Comparison of ENCODE assay signal across 14 mouse cellular contexts in genomic region chr10:76844901-76845300, GRCm38 (mm10).
"Had no signal": no experiment of that assay in that cellular context is flagged by ENCODE, and none has a peak within 500 bp of the region (broad histone marks: within the 10 kb centered on the region; RNA-seq: fewer than 3 reads in every experiment).

No protein-coding gene starts in this region.

- H3K36me3 ChIP-seq: kidney, embryonic 15.5 days; limb, embryonic 12.5 days; liver, embryonic 13.5 days; lung, embryonic 15.5 days had no signal

- H3K27ac ChIP-seq: kidney, embryonic 15.5 days; layer of hippocampus, adult 2 months; limb, embryonic 12.5 days; liver, embryonic 13.5 days; lung, embryonic 15.5 days; macrophage; stomach, postnatal 0 days had no signal

- DNase-seq: liver; liver, embryonic 13.5 days; liver, postnatal 0 days; lung, postnatal 14 days; right cerebral cortex, adult 18-20 months had no signal

- H3K27me3 ChIP-seq: kidney, embryonic 15.5 days; limb, embryonic 12.5 days; liver, embryonic 13.5 days; lung, embryonic 15.5 days had no signal

- H3K4me3 ChIP-seq: kidney, embryonic 15.5 days; layer of hippocampus, adult 2 months; limb, embryonic 12.5 days; liver, embryonic 13.5 days; lung, embryonic 15.5 days; megakaryocyte, embryonic 14.5 days had no signal

- H3K4me1 ChIP-seq: limb, embryonic 12.5 days; liver, embryonic 13.5 days; lung, embryonic 15.5 days; megakaryocyte, embryonic 14.5 days had no signal

- H3K4me2 ChIP-seq: kidney, embryonic 15.5 days; limb, embryonic 12.5 days; liver, embryonic 13.5 days; lung, embryonic 15.5 days; midbrain, embryonic 11.5 days had no signal

- H3K9me3 ChIP-seq: kidney, embryonic 15.5 days; limb, embryonic 12.5 days; liver, embryonic 13.5 days; lung, embryonic 15.5 days; megakaryocyte, embryonic 14.5 days had no signal

- H3K9ac ChIP-seq: kidney, embryonic 15.5 days; limb, embryonic 12.5 days; liver, embryonic 13.5 days; liver, postnatal 0 days; lung, embryonic 15.5 days had no signal

- ATAC-seq: intestine, postnatal 0 days; liver, postnatal 0 days had no signal
